Mouse (Mus musculus): ENCODE results near the gene Ppp2r5a. TPM values are rescaled to one million over a fixed set of nuclear protein-coding genes. Genes with fewer than 3 reads are reported as not detected.

The Ppp2r5a gene
- total and polyA plus RNA-seq, 2 experiments from 2014 or later: 11.5 to 36.6 TPM

GRCm38 (mm10) chr1:191323381-191323780, 79.7 kb downstream of the Ppp2r5a start:
- Histone ChIP-seq H3K27me3 (ENCODE audit: insufficient read depth, low read length) (no peaks in the 10 kb centered on the region), H3K4me3 (ENCODE audit: low read depth, low read length) (no peak overlapping the region), H3K9me3 (ENCODE audit: low read length) (no peaks in the 10 kb centered on the region), H3K4me1 (ENCODE audit: insufficient read depth) (peaks cover 18% of the 10 kb centered on the region), H3K9ac (no peak overlapping the region), H3K36me3 (ENCODE audit: insufficient read depth) (no peaks in the 10 kb centered on the region), H3K27ac (ENCODE audit: low read depth, low read length) (no peak overlapping the region), H3K4me2 (ENCODE audit: low read depth) (no peak overlapping the region)
- ATAC-seq: no peak
- WGBS: 90% methylated on average over 3 of the region's 3 CpGs
- DNase-seq: no peak
- no peak for TF ChIP-seq CTCF (IDR thresholded peaks at IDR 0.05; ENCODE audit: low read depth)

- no peak overlapping the region for H3K4me2 ChIP-seq (ENCODE audit: low read depth)
- H3K9me3 ChIP-seq (ENCODE audit: low read length): no peaks in the 10 kb centered on the region
- DNase-seq (no peak), ATAC-seq (no peak)
- H3K9ac ChIP-seq: no peak overlapping the region
- H3K27me3 ChIP-seq (ENCODE audit: insufficient read depth, low read length): no peaks in the 10 kb centered on the region
- no peak overlapping the region for H3K4me3 ChIP-seq (ENCODE audit: low read depth, low read length)
- H3K36me3 ChIP-seq (ENCODE audit: insufficient read depth): no peaks in the 10 kb centered on the region
- H3K27ac ChIP-seq (ENCODE audit: low read depth, low read length): no peak overlapping the region
- 0 out of 2 replicates have a peak, but pooled peaks cover 6% of the 10 kb centered on the region for H3K4me1 ChIP-seq (ENCODE audit: insufficient read depth)
- no peak for TF ChIP-seq CTCF (IDR thresholded peaks at IDR 0.05; ENCODE audit: low read depth)
- 72% methylated on average over 5 of the region's 5 CpGs for WGBS
Measured at GRCm38 (mm10) chr1:191318686-191319085, 84.4 kb downstream of the Ppp2r5a start.

- 3% methylated on average over 46 of the region's 54 CpGs for WGBS
Measured at GRCm38 (mm10) chr1:191317591-191318196, 85.4 kb downstream of the Ppp2r5a start, which contains the start of gene Nenf. Nenf (minus strand) TSS chr1:191318194.

GRCm38 (mm10) chr1:191316818-191317217, 86.3 kb downstream of the Ppp2r5a start:
- Histone ChIP-seq H3K27me3 (ENCODE audit: insufficient read depth, low read length) (no peaks in the 10 kb centered on the region), H3K27ac (ENCODE audit: low read depth, low read length) (no peak overlapping the region), H3K4me3 (ENCODE audit: low read depth, low read length) (peak overlapping the region; percentile 70), H3K4me2 (ENCODE audit: low read depth) (peak overlapping the region; percentile 66), H3K36me3 (ENCODE audit: insufficient read depth) (no peaks in the 10 kb centered on the region), H3K9me3 (ENCODE audit: low read length) (no peaks in the 10 kb centered on the region), H3K4me1 (ENCODE audit: insufficient read depth) (0 out of 2 replicates have a peak, but pooled peaks cover 6% of the 10 kb centered on the region), H3K9ac (peak overlapping the region; percentile 89)
- ATAC-seq: no peak
- TF ChIP-seq CTCF (IDR thresholded peaks at IDR 0.05; ENCODE audit: low read depth): 0 out of 2 replicates have a peak, but pooled peaks have one; percentile 27
- DNase-seq: no peak
- WGBS: 78% methylated on average over 8 of the region's 8 CpGs

More at GRCm38 (mm10) chr1:191317591-191318196, 85.4 kb downstream of the Ppp2r5a start, which contains the start of gene Nenf:
- Histone ChIP-seq H3K9ac (peak within 1 kb of the TSS; percentile 89), H3K27me3 (ENCODE audit: insufficient read depth, low read length) (no peaks in the 10 kb centered on the region), H3K27ac (ENCODE audit: low read depth, low read length) (peak within 1 kb of the TSS; percentile 78; the same call in 1 of the 2 replicates), H3K4me2 (ENCODE audit: low read depth) (peak within 1 kb of the TSS; percentile 66), H3K4me1 (ENCODE audit: insufficient read depth) (0 out of 2 replicates have a peak, but pooled peaks cover 6% of the 10 kb centered on the region), H3K36me3 (ENCODE audit: insufficient read depth) (no peaks in the 10 kb centered on the region), H3K9me3 (ENCODE audit: low read length) (no peaks in the 10 kb centered on the region), H3K4me3 (ENCODE audit: low read depth, low read length) (peak within 1 kb of the TSS; percentile 70)
- ATAC-seq: peak; percentile 94
- peak; percentile 79 for DNase-seq
- peak; percentile 41 for TF ChIP-seq CTCF (IDR thresholded peaks at IDR 0.05; ENCODE audit: low read depth)

- H3K4me3 ChIP-seq (ENCODE audit: low read depth, low read length): no peak overlapping the region
- no peak for TF ChIP-seq CTCF (IDR thresholded peaks at IDR 0.05; ENCODE audit: low read depth)
- ATAC-seq (no peak), DNase-seq (no peak)
- H3K27me3 ChIP-seq (ENCODE audit: insufficient read depth, low read length): no peaks in the 10 kb centered on the region
- no peak overlapping the region for H3K27ac ChIP-seq (ENCODE audit: low read depth, low read length)
- no peak overlapping the region for H3K9ac ChIP-seq
- H3K36me3 ChIP-seq (ENCODE audit: insufficient read depth): peaks cover 7% of the 10 kb centered on the region; the same call in 1 of the 2 replicates
- no peaks in the 10 kb centered on the region for H3K9me3 ChIP-seq (ENCODE audit: low read length)
- WGBS: 74% methylated on average over 4 of the region's 4 CpGs
- 0 out of 2 replicates have a peak, but pooled peaks cover 6% of the 10 kb centered on the region for H3K4me1 ChIP-seq (ENCODE audit: insufficient read depth)
- H3K4me2 ChIP-seq (ENCODE audit: low read depth): no peak overlapping the region
Measured at GRCm38 (mm10) chr1:191313926-191314325, 89.1 kb downstream of the Ppp2r5a start.

- no peak for ATAC-seq
- Histone ChIP-seq H3K4me2 (ENCODE audit: low read depth) (peak overlapping the region; percentile 47; the same call in 1 of the 2 replicates), H3K27me3 (ENCODE audit: insufficient read depth, low read length) (no peaks in the 10 kb centered on the region)
Measured at GRCm38 (mm10) chr1:191313158-191313557, 89.9 kb downstream of the Ppp2r5a start.

GRCm38 (mm10) chr1:191312513-191312941, 90.5 kb downstream of the Ppp2r5a start:
- Histone ChIP-seq H3K4me3 (ENCODE audit: low read depth, low read length) (peak overlapping the region; percentile 34), H3K4me1 (ENCODE audit: insufficient read depth) (0 out of 2 replicates have a peak, but pooled peaks cover 6% of the 10 kb centered on the region), H3K9ac (0 out of 2 replicates have a peak overlapping the region, but pooled peaks have one; percentile 22), H3K9me3 (ENCODE audit: low read length) (no peaks in the 10 kb centered on the region), H3K27me3 (ENCODE audit: insufficient read depth, low read length) (no peaks in the 10 kb centered on the region), H3K4me2 (ENCODE audit: low read depth) (peak overlapping the region; percentile 47), H3K36me3 (ENCODE audit: insufficient read depth) (peaks cover 7% of the 10 kb centered on the region), H3K27ac (ENCODE audit: low read depth, low read length) (no peak overlapping the region)
- DNase-seq (peak; percentile 83), ATAC-seq (peak; percentile 82)
- TF ChIP-seq CTCF (IDR thresholded peaks at IDR 0.05; ENCODE audit: low read depth): peak; percentile 91
- WGBS: 2% methylated on average over 14 of the region's 14 CpGs

More at GRCm38 (mm10) chr1:191313158-191313557, 89.9 kb downstream of the Ppp2r5a start:
- no peaks in the 10 kb centered on the region for H3K9me3 ChIP-seq (ENCODE audit: low read length)
- TF ChIP-seq CTCF (IDR thresholded peaks at IDR 0.05; ENCODE audit: low read depth): no peak
- H3K36me3 ChIP-seq (ENCODE audit: insufficient read depth): peaks cover 7% of the 10 kb centered on the region; the same call in 1 of the 2 replicates
- 72% methylated on average over 6 of the region's 6 CpGs for WGBS
- 0 out of 2 replicates have a peak, but pooled peaks cover 6% of the 10 kb centered on the region for H3K4me1 ChIP-seq (ENCODE audit: insufficient read depth)
- H3K4me3 ChIP-seq (ENCODE audit: low read depth, low read length): no peak overlapping the region; the same call in 1 of the 2 replicates
- DNase-seq: no peak
- H3K27ac ChIP-seq (ENCODE audit: low read depth, low read length): no peak overlapping the region
- H3K9ac ChIP-seq: no peak overlapping the region
